Mouse (Mus musculus) cerebellum, adult 9-10 months (tissue): ENCODE results near the gene Wdr54.

ENCODE experiments used
- DNase-seq: peaks from one replicate; pipeline ENCODE4 v3.0.0; 2022

Gene Wdr54

DNA sequence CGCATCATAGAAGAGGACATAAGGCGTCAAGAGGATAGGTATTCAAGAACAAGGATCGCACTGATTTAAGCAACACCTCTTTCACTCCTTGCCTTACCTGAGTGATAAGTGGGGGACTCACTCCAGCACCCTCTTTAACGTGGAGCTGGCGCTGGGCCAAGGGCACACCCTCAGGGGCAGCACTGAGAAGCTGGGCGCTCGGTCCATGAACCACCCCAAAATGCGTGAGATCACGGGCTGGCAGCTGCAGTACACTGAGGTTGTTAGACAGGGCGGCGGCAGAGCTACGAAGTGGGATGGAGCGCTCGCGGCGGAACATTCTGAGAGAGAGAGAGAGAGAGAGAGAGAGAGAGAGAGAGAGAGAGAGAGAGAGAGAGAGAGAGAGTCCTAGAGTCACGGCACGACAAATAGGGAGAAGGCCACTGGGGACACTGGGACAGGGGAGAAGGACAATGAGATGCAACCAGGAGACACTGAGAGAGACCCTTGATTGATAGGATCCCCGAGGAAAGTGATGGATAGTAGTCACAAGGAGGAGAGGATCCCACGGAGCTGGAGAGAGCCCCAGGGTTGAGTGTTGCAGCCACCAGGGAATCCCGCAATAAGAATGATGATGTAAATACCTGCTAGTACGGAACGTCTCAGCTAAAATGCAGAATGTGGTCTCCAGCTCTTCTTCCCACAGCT lies 502 bp downstream of the Wdr54 start:
- DNase-seq = no peak

DNA sequence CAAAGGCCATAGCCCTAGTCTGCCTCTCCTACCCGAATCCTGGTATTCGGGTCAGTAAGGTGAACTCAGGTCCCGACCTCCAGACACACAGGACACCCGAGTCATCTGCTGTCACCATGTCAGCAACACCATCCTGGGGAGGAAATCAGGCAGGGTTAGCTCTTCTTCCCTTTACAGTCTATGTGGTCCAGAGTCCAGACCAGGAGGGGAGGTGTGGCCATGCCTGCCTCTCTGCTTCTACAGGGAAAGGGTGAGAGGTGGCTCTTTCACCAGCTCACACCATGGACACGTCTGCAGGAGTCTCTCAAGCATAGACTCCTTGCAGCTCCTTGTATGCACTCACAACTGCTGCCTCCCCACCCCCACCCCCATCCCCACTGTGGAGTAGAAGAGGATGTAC lies 2.7 kb downstream of the Wdr54 start:
- DNase-seq = no peak

DNA sequence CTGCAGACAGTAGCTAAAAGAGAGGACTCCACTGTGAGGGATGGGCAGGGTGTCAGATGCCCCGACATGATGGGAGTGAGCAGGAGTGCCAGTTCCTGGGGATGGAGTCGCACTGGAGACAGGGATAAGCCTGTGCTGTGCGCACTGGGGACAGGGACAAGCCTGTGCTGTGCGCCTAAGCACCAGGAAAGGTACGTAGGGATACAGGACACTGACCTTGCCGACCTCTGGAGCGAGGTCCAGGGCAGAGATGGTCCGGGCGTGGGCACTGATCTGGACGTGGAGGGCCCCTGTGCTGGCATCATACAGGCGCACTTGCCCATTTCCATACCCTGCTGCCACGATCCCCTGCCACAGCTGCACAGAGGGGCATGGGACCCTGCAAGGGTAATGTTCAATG lies 3.2 kb downstream of the Wdr54 start:
- DNase-seq = no peak

DNA sequence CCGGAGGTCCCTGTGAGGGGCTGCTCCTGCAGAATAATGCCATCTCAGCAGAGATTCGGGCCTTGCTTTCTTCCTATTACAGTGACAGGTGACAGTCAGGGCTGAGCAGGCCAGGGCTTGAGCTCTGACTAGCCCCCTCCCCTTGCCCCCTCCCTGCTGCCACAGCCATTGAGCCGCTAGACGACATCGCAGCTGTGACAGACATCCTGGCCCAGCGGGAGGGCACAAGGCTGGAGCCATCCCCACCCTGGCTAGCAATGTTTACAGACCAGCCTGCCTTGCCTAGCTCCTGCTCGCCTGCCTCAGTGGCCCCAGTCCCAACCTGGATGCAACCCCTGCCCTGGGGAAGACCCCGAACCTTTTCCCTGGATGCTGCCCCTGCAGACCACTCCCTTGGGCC lies 4.5 kb downstream of the Wdr54 start:
- no peak for DNase-seq

DNA sequence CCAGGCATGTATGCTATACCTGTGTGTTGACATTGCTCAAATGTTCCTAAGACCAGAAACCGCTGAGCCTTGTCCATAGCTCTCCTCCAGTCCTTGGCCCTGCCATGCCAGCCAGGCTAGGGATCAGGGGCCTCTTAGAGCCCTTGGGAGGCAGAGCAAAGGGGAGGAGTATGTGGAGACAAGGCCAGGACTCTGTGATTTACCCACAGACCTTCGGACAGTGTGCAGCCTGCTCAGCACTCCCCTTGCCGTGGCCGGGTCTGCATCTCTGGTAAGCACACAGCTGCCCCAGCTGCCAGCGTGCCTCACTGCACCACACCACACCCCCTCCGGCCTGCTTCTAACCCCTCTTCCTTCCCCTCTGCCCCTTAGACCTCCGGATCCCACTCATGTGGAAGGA lies 8.9 kb downstream of the Wdr54 start:
- no peak for DNase-seq

DNA sequence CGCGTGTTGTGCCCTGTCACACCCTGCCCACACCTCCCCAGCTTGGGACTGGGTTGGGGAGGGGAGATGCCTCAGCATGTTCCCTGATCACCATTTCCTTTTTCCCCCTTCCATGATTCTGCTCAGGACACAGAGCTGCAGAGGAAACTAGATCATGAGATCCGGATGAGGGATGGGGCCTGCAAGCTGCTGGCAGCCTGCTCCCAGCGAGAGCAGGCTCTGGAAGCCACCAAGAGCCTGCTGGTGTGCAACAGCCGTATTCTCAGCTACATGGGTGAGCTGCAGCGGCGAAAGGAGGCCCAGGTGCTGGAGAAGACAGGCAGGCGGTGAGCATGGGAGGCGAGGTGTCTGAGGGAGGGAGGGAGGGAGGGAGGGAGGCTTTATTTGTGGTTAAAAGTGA lies 10.4 kb downstream of the Wdr54 start:
- DNase-seq = no peak

DNA sequence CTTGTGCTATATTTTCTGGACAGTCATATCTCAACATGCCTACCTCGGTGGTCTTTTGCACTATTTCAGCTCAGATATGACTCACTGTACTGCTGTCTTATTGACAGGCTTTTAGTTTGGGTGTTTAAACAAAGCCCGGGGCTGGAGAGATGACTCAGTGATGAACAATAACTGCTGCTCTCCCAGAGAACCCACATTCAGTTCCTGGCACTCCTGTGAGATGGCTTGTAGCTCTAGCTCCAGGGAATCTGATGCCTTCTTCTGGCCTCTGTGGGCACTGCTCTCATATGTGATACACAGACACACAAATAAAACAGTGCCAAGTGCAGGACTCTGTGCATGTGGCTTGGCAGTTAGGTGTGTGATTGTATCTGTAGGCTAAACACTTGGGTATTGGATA lies 11.0 kb downstream of the Wdr54 start:
- DNase-seq = no peak

DNA sequence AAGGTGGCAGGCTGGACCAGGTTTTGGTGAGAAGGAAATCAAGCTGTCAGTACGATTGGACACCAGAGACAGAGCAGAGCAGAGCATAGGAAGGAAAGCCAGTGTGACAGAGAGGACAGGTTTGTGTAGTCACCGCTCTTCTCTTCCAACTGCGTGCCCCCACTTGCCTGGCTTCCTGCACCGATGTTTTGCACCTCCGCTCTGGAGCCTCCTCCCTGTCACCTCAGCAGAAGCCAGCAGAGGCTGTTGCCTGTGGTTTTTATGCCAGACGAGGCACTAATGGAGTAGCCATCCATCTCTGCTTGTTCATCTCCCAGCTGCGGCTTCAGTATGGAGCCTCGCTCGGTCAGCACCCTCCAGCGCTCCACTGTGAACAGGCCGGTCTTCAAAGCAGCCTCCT lies 13.3 kb downstream of the Wdr54 start:
- DNase-seq = no peak

DNA sequence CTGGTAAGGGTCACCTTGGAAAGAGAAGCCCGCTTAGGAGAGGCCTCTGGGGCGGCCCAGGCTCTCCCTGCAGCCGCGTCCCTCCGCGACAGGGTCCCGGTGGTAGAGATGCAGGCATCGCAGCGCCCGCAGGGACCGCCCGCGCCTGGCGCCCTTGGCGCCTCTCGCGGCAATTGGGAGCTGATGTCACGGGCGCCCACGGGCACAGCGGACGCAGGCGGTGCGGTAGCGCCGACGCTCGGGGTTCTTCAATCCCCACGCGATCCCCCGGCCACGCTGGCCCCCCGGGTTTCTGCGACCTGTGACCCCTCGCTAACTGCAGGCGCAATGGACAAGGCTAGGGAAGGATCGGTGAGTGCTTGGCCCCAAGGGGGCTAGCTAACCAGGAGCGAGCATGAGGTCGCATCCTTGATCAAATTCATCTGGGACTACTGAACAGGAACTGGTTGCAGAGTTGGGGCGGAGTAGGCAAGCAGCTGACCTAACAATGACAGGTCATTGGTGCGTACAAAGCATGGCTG lies 13.9 kb downstream of the Wdr54 start:
- DNase-seq = no peak

DNA sequence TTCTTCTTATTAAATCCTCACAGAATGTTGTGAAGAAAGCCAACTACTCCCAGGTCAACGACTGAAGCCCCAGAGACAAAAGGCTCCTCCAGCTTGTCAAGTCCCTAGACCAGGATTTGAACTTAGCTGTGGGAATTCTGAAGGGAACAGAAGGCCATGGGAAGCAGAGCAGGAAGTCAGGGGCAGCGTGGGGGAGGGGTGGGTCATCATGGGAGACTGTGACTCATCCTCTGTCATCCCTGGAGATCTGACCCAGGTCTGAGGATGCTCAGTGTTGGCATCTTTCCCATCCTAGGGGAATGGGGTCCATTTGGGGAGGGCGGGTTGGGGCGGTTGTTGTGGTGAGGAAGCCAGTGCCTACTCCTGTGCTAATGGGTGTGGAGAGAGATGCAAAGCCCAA lies 14.6 kb downstream of the Wdr54 start:
- DNase-seq = no peak

DNA sequence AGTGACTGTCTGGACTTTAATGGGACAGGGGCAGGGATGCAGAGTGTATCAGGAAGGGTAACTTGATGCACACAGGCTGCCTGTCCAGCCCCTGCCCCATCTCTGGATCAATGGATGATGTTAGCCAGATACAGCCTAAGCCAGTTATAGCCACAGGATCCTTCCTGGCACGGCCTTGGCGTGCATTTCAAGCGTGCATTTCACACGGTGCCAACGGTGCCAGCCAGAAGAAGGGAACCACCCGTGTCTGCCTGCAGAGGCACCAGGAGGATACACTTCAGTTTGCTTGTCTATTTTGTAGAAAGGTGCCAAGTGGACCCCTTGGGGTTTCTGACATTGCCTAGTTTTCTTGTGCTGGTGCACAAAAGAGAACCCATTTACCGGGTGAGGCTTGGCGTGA lies 16.2 kb downstream of the Wdr54 start:
- no peak for DNase-seq

DNA sequence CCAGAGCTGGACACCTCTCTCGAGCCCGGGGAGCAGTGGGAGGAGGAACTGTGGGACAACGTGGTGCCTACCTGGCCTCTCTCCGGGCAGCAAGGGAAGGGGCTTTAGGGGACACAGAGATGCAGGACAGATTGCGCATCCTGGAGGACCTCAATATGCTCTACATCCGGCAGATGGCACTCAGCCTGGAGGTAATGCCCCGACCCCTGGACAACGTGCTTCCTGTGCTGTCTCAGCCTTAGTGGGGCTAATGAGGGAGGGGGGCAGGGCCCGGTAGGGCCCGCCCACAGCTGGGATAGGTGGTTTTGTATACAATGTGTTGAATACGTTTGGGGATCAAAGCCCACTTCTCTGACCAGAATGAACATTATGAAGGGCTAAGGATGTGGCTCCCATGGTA lies 18.1 kb downstream of the Wdr54 start:
- no peak for DNase-seq

DNA sequence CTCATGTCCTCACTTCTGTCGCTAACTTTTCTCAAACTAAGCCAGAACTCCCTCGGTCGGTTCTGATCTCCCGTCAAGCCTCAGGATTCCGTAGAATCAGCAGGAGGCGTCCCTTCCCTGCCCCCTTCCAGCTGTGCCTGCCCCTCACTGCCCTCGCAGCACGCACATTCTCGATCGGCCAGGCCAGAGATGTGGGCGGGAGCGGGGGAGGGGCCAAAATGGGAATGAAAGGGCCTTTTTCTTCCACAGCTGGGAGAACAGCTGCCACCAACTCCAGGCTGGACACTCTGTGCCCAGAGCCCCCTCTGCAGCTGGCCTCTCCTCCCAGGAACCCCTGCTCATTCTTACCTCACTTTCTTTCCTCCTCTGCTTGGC lies 18.6 kb downstream of the Wdr54 start:
- DNase-seq = no peak

DNA sequence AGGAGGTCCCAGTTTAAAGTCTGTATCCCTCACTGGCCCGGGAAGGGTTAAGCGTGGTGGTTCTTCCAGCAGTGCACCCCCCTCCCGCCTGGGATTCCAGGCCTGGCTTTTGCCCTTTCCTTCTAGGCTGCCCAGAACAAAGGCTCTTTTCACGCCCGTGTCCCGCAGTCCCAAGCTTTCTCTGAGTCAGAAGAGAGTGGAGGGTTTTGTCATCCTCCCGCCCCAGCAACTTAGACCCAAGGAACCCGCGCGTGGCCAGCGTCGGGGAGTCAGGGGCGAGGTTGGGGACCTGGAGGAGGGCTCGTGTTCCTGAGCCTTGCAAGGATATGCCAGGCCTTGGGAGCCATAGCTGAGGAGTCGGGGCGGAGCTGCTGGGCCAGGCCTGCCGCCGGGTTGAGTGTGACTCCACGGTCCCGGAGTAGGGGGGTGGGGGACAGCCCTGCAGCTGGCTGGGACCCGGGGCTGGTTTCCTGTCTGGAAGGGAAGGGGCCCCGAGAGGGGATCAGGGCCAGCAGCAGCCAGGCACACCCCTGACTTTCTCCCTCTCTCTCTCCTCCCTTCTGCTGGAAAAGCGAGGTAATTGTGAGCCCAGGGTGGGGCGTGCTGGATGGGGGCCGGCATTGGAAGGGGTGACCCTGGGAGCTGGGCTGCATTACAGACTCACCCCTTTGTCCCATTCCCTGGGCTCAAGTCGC lies 19.2 kb downstream of the Wdr54 start:
- DNase-seq = no peak

DNA sequence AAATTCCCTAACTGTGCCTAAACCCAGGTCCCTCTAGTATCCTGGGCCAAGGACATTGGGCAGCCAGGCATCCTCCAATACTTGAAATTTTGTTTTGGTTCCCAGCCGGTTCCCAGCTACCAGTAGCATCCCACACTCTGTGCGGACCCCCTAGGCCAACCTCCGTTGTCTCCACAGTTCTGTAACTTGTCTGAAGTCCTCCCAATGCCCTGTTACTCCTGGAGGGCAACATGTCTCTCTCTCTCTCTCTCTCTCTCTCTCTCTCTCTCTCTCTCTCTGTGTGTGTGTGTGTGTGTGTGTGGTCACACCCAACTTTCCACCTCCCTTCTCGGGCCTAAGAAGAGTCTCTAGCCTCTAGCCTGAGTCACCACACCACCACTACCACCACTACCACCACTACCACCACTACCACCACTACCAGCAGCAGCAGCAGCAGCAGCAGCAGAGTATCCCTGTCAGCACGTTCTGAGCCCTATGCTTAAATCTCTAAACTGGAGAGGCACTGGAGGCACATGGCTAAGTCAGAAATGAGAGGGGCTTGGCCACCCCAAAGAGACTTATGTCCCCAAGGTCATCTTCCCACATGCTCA lies 19.8 kb downstream of the Wdr54 start:
- DNase-seq = no peak

DNA sequence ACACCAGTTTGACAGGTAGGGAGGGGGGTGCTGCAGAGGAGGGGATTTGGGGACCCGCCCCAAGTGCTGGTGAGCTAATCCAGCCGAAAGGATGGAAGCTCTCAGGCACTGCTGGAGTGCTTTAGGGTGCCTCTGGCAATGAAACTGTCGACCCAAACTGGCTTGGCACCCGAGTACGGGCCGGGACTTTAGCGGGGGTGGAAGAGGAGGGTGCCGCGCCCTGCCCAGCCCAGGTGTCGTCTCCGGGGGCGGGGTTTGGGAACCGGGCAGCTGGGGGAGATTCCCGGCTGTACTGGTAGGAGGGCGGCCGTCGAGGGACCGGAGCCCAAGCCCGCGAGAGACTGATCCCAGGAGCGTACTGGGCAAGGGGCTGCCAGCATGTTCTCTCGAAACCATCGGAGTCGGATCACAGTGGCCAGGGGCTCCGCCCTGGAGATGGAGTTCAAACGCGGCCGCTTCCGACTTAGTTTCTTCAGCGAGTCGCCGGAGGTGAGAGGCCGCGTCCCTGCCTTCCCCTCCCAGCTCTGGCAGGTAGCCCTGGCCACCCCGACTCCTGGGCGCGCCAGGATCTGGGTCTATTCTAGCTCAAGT lies 20.5 kb downstream of the Wdr54 start:
- no peak for DNase-seq

DNA sequence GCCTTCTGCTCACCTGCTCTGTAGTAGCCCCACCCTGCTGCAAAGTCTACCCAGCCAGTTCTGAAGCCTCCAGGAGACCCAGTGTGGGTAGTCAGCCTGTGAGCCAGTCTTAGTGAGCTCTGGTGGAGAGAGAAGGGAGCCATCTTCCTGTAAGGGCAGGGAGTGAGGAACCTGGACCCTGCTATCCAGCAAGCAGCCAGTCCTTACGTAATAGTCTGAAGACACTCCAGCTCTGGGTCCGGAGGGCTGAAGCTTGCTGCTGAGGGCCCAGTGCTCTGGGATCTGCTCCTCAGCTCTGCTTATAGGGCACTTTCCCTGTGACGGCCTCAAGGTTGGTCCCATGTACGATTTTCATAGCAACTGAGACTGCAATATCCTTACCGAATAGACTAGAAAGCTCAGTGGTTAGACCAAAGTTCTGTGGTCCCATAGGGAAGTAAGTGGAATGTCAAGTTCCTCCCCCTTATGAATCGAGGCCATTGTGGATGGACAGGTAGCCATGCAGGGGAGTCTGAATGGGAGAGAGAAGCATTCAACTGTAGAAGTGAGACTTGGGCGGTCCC lies 21.2 kb downstream of the Wdr54 start, which contains the start of gene Rtkn:
Gene Rtkn (plus strand): TSS at position 513 of the 563 bp plus-strand sequence.
- DNase-seq = no peak

DNA sequence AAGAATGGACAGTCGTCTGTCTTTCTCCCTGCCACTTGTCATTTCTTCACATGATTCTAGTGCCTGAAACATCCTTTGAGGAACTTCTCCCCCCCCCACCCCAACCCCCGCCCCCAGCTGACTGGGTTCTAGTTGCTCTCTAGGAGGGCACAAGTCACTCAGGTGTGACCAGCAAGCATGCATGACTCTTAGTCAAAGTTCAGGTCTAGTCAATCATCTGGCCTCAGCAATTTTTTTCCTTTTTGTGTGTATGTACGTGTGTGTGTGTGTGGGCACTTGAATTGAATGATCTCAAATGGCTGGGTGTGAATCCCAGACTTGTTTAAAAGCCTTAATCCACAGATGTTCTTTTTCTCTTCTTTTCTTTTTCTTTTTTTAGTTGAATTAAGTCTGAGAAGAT lies 22.0 kb downstream of the Wdr54 start:
- DNase-seq = no peak

DNA sequence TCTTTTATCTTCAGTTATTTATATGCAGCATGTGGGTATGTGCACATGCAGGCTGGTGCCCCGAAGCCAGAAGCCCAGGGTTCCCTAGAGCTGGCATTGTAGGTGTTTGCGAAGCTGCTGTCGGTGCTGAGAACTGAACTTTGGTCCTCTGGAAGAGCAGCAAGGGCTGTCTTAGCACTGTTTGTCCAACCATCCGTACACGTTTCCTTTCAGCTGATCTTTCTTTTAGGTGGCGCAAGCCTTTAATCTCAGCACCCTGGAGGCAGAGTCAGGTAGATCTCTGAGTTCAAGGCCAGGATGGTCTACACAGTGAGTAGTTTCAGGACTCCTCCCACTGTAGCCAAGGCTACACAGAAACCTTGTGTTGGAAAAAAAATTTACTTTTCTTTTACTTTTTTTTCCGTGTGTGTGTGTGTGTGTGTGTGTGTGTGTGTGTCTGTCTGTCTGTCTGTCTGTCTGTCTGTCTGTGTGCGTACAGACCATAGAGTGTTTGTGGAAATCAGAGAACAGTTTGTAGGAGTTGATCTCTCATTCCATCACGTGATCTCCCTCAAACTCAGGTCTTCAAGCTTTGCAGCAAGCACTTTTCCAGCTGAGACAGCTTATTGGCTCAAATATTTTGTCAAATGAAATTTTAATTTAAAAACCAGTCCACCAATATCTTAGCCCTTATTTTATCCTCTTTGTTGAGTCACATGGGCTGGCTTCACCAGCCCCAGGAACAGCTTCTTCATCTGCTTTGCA lies 23.8 kb downstream of the Wdr54 start:
- DNase-seq = no peak

DNA sequence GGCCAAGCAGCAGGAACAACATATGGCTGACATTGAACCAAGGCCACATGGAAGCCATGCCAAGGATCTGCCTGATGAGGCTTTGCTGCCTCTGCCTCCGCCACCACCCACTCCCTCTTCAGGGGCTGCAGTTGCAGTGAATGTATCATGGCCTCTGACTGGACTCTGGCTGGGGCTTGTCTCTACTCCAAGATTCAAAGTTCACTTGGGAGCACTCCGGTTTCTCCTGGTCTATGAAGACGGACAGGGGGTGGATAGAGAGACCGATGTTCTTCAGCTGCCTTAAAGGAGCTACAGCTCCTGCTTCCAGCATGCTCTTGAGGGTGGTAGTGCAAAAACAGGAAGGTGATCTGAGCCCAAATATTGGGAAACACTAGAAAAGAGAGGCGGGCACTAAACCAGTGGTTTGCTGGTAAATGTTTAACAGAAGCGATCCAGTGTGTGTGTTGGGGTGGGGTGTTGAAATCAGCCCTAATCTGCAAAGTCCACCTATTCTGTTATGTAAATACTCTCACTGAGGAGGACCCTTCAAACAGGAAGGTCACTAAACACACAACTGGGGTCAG lies 24.6 kb downstream of the Wdr54 start:
- no peak for DNase-seq

DNA sequence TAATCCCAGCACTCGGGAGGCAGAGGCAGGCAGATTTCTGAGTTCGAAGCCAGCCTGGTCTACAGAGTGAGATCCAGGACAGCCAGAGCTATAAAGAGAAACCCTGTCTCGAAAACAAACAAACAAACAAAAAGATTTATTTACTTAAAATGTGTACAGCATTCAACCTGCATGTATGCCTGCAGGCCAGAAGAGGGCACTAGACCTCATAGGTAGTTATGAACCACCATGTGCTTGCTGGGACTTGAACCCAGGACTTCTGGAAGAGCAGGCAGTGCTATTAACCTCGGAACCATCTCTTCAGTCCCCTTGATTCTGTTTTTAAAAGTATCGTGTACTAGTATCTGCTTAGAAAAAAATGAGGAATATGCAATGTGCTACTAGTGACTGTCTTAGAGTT lies 28.8 kb downstream of the Wdr54 start:
- DNase-seq = no peak

DNA sequence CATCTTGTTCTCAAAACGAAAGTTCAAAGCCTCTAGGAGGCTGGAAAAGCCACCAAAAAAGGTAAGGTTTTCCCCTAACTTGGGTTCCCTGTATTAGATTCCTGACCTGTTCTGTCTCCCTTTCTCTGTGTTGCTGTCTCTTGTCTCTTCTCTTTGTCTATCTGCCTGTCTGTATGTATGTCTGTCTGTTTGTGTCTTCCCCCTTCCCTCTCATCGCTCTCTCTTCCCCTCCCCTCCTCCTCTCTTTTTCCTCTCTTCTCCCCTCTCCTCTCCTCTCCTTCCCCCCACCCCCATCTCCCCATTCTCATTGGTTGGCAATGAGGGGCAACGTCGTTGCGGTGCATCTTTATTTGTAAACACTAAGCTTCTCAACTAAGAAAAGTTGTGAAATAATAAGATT lies 30.9 kb downstream of the Wdr54 start, which contains the start of gene Ino80b:
Gene Ino80b (minus strand): TSS at position 101 of the 400 bp plus-strand sequence.
- DNase-seq = no peak
